Mouse (Mus musculus) CD4-positive, CD25-positive, alpha-beta regulatory T cell (primary cell): ENCODE measurements around the gene Aldh1a1. TPM values are rescaled to one million over a fixed set of nuclear protein-coding genes. Genes with fewer than 3 reads are reported as not detected.

Experiments used
- polyA plus RNA-seq: library from polyadenylated mRNA; unstranded; fragments of 100-300 nt; shearing (Covaris generic); gene quantifications from one replicate; pipeline ENCODE4 v1.2.1, GENCODE M21; 2017

Aldh1a1 gene
- not detected for polyA plus RNA-seq

GRCm38 (mm10) chr19:20492491-20492890, at the start of gene Aldh1a1:
TSS of gene Aldh1a1 (plus strand) at chr19:20492715.

Other genes with a start within 250 kb of the Aldh1a1 start
- gene Anxa1, start 101.8 kb upstream of the Aldh1a1 start, polyA plus RNA-seq, result 1.6 TPM
- gene Aldh1a7, start 234.8 kb downstream of the Aldh1a1 start, polyA plus RNA-seq, result not detected